Mouse (Mus musculus): ENCODE data around the gene Slc2a13. TPM values are rescaled to one million over a fixed set of nuclear protein-coding genes. Genes with fewer than 3 reads are reported as not detected.

Slc2a13 gene
- polyA plus RNA-seq, 1 experiment from 2014 or later, result 8.9 TPM

DNA sequence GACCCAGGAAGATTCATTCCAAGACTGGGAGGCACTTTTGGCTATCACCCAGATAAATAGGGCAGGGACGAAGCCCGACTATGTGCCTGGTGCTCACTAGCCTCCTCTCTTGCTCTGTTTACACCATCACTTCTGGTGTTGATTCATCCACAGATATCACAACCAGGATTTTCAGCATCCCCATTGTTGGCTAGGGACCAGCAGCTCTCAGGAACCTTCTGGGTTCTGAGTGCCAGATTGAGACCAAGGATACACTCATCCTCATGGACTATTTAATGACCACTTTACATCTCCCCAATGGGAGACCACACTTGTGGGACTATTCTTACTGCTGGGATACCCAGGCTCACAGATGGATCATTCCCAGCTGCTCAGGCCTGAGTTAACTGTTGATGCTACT, 46.2 kb downstream of the Slc2a13 start:
- H3K4me2 ChIP-seq (replicated peaks), result no peak overlapping the region
- no peaks in the 10 kb centered on the region for H3K27me3 ChIP-seq (ENCODE audit: control insufficient read depth, insufficient read depth, low read length)
- no peaks in the 10 kb centered on the region for H3K9me3 ChIP-seq (ENCODE audit: control insufficient read depth, low read length)
- H3K36me3 ChIP-seq (replicated peaks; ENCODE audit: control insufficient read depth, insufficient read depth), result no peaks in the 10 kb centered on the region
- no peak overlapping the region for H3K27ac ChIP-seq
- WGBS, result 90% methylated on average over 2 of the region's 2 CpGs
- peaks cover 5% of the 10 kb centered on the region for H3K4me1 ChIP-seq (replicated peaks; ENCODE audit: control insufficient read depth, insufficient read depth, low read length)
- H3K9ac ChIP-seq, result no peak overlapping the region
- ATAC-seq (ENCODE audit: low FRiP score), result no peak
- no peak for DNase-seq (ENCODE audit: low spot score)
- H3K4me3 ChIP-seq (replicated peaks; ENCODE audit: low read length), result no peak overlapping the region

DNA sequence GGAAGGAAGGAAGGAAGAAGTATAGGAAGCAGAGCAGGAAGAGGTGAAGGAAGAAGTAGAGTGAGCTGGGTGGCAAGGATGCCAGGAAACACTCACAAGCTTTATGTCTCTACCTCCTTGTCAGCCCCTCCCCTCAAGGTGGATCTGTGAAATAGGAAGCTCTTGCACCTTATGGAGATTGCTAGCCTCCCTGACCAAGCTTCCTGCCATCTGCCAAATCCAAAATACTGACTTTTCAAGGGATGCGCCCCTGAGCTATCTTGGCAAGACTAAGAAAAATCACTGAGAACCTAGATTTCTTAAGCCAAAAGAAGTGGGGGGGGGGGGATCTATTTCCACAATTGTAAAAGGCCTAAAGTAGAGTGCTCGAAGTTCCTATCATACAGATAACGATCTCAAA, 46.9 kb downstream of the Slc2a13 start:
- no peak overlapping the region for H3K4me2 ChIP-seq (replicated peaks)
- no peak overlapping the region for H3K9ac ChIP-seq
- no peaks in the 10 kb centered on the region for H3K9me3 ChIP-seq (ENCODE audit: control insufficient read depth, low read length)
- no peak overlapping the region for H3K27ac ChIP-seq
- no peaks in the 10 kb centered on the region for H3K27me3 ChIP-seq (ENCODE audit: control insufficient read depth, insufficient read depth, low read length)
- H3K4me1 ChIP-seq (replicated peaks; ENCODE audit: control insufficient read depth, insufficient read depth, low read length), result peaks cover 5% of the 10 kb centered on the region
- DNase-seq (ENCODE audit: low spot score) (no peak), ATAC-seq (ENCODE audit: low FRiP score) (no peak)
- H3K4me3 ChIP-seq (replicated peaks; ENCODE audit: low read length), result no peak overlapping the region
- WGBS, result 91% methylated on average over 3 of the region's 3 CpGs
- H3K36me3 ChIP-seq (replicated peaks; ENCODE audit: control insufficient read depth, insufficient read depth), result no peaks in the 10 kb centered on the region

DNA sequence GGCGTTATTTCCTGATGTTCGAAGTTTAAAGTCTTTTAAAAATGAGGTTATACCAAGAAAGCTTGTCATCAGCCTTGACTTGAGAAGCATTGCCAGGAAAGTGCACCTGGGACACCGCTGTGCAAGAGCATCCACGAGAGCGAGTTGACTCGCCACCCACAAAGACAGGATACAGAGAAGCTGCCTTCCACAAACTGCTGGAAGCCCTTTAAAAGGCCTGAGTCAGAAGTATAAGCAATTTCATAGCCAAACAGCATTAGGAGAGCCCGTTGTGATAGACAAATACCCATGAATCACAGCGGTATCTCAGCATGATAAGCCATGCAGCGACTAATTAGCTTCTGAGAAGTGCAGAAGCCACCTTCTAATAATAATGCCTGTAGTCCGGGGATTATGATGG, 48.6 kb downstream of the Slc2a13 start:
- H3K27ac ChIP-seq, result no peak overlapping the region
- no peak overlapping the region for H3K4me2 ChIP-seq (replicated peaks)
- DNase-seq (ENCODE audit: low spot score), result no peak

DNA sequence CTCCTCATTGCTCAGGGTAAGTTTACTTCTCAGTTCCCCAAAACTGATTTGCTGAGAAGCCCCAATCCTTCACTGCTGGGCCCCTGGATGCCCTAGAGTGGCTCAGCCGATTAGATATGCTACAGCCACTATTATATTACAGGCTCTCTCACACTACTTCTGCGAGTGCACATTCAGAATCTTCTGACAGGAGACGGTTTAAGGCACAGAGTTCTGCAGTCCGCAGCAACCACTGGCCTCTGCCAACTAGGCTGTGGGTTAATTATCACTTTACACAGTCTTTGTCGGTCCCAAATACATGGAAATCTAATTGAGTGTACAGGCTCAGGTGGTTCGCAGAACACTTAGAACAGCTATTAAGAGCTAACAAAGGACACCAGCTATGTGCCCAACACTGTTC, 69.8 kb downstream of the Slc2a13 start:
- WGBS, result 37% methylated on average over 6 of the region's 6 CpGs
- no peaks in the 10 kb centered on the region for H3K9me3 ChIP-seq (ENCODE audit: control insufficient read depth, low read length)
- H3K9ac ChIP-seq, result no peak overlapping the region
- H3K36me3 ChIP-seq (replicated peaks; ENCODE audit: control insufficient read depth, insufficient read depth), result no peaks in the 10 kb centered on the region
- no peak overlapping the region for H3K4me2 ChIP-seq (replicated peaks)
- peak overlapping the region; percentile 35; the same call in 1 of the 2 replicates for H3K27ac ChIP-seq
- DNase-seq (ENCODE audit: low spot score) (no peak), ATAC-seq (ENCODE audit: low FRiP score) (peak; percentile 46; the same call in 1 of the 2 replicates)
- 0 out of 2 replicates have a peak, but pooled peaks cover 12% of the 10 kb centered on the region for H3K4me1 ChIP-seq (replicated peaks; ENCODE audit: control insufficient read depth, insufficient read depth, low read length)
- no peak overlapping the region for H3K4me3 ChIP-seq (replicated peaks; ENCODE audit: low read length)
- H3K27me3 ChIP-seq (ENCODE audit: control insufficient read depth, insufficient read depth, low read length), result no peaks in the 10 kb centered on the region

More for the DNA sequence above, 48.6 kb downstream of the Slc2a13 start:
- ATAC-seq (ENCODE audit: low FRiP score), result no peak
- Histone ChIP-seq H3K4me3 (replicated peaks; ENCODE audit: low read length) (no peak overlapping the region), H3K4me1 (replicated peaks; ENCODE audit: control insufficient read depth, insufficient read depth, low read length) (peaks cover 5% of the 10 kb centered on the region), H3K27me3 (ENCODE audit: control insufficient read depth, insufficient read depth, low read length) (no peaks in the 10 kb centered on the region), H3K9me3 (ENCODE audit: control insufficient read depth, low read length) (no peaks in the 10 kb centered on the region), H3K36me3 (replicated peaks; ENCODE audit: control insufficient read depth, insufficient read depth) (no peaks in the 10 kb centered on the region), H3K9ac (no peak overlapping the region)
- 69% methylated on average over 10 of the region's 10 CpGs for WGBS

DNA sequence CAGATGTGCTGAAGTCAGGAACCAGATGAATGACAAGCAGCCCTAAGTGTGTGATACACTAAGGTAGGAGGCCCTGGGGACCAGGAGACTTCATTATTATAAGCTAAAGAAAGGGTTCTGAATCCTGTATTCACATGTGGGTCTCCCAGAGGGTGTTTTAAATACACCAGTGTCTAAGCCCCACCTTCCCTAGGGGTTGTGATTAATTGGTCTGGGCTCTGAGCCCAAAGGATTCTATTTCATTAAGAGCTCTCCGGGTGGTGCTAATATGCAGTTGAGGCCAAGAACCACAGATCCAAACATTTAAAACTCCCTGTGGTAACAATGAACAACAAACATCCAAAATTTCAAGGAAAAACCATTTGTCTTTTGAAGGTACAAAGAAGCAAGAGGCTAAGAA, 70.4 kb downstream of the Slc2a13 start:
- 43% methylated on average over 1 of the region's 1 CpGs for whole genome bisulfite sequencing
- Histone ChIP-seq H3K4me3 (replicated peaks; ENCODE audit: low read length) (no peak overlapping the region), H3K27me3 (ENCODE audit: control insufficient read depth, insufficient read depth, low read length) (no peaks in the 10 kb centered on the region), H3K4me2 (replicated peaks) (no peak overlapping the region), H3K4me1 (replicated peaks; ENCODE audit: control insufficient read depth, insufficient read depth, low read length) (0 out of 2 replicates have a peak, but pooled peaks cover 12% of the 10 kb centered on the region), H3K9me3 (ENCODE audit: control insufficient read depth, low read length) (no peaks in the 10 kb centered on the region), H3K36me3 (replicated peaks; ENCODE audit: control insufficient read depth, insufficient read depth) (no peaks in the 10 kb centered on the region), H3K27ac (peak overlapping the region; percentile 35; the same call in 1 of the 2 replicates), H3K9ac (no peak overlapping the region)
- ATAC-seq (ENCODE audit: low FRiP score), result peak; percentile 31; the same call in 1 of the 2 replicates
- DNase-seq (ENCODE audit: low spot score), result peak; percentile 70

DNA sequence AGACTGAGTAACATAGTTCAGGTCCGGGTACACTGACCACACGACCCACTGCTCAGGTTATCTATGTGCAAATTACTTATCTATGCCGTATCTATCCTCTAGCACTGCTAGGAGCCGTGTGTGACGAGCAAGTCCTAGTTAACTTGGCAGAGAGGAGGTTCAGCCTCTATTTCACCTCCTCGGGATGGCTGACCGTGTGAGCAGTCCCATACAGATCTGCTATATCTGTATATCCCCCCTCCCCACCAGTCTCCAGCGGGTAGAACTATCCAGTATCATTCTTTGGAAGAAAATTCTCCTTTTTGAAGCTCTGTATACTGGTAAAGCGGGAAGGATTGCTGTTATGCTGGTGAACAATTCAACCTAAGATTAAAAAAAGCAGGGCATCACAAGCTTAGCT, 70.8 kb downstream of the Slc2a13 start:
- DNase-seq (ENCODE audit: low spot score), result no peak
- 83% methylated on average over 9 of the region's 9 CpGs for WGBS
- no peaks in the 10 kb centered on the region for H3K36me3 ChIP-seq (replicated peaks; ENCODE audit: control insufficient read depth, insufficient read depth)
- H3K4me2 ChIP-seq (replicated peaks), result no peak overlapping the region
- no peaks in the 10 kb centered on the region for H3K9me3 ChIP-seq (ENCODE audit: control insufficient read depth, low read length)
- ATAC-seq (ENCODE audit: low FRiP score), result no peak; the same call in 1 of the 2 replicates
- H3K27me3 ChIP-seq (ENCODE audit: control insufficient read depth, insufficient read depth, low read length), result no peaks in the 10 kb centered on the region
- no peak overlapping the region for H3K9ac ChIP-seq
- 0 out of 2 replicates have a peak, but pooled peaks cover 12% of the 10 kb centered on the region for H3K4me1 ChIP-seq (replicated peaks; ENCODE audit: control insufficient read depth, insufficient read depth, low read length)
- H3K27ac ChIP-seq, result peak overlapping the region; percentile 6; the same call in 1 of the 2 replicates
- no peak overlapping the region for H3K4me3 ChIP-seq (replicated peaks; ENCODE audit: low read length)

DNA sequence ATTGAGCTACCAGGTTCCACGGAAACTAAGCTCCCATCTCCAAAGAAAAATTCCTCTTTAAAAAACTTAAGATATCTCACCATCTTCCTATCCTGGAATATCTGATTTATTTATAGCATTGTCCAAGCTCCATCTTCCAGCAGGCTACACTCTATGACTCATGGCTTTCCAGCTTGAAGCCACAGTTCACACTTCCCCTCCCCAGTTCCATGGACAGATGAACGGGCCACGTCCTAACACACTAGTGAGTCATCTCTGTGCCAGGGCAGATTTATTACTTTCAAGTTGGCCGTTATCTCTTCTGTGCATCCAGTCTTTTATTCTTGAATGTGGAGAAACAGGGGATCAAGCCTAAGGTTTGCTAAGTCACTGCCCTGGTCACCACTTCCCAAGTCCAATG, 78.0 kb downstream of the Slc2a13 start:
- Histone ChIP-seq H3K36me3 (replicated peaks; ENCODE audit: control insufficient read depth, insufficient read depth) (no peaks in the 10 kb centered on the region), H3K4me3 (replicated peaks; ENCODE audit: low read length) (no peak overlapping the region), H3K27ac (no peak overlapping the region), H3K9me3 (ENCODE audit: control insufficient read depth, low read length) (no peaks in the 10 kb centered on the region), H3K4me2 (replicated peaks) (no peak overlapping the region), H3K9ac (no peak overlapping the region), H3K27me3 (ENCODE audit: control insufficient read depth, insufficient read depth, low read length) (no peaks in the 10 kb centered on the region), H3K4me1 (replicated peaks; ENCODE audit: control insufficient read depth, insufficient read depth, low read length) (no peaks in the 10 kb centered on the region)
- no peak for ATAC-seq (ENCODE audit: low FRiP score)
- WGBS, result 96% methylated on average over 4 of the region's 4 CpGs
- no peak for DNase-seq (ENCODE audit: low spot score)

DNA sequence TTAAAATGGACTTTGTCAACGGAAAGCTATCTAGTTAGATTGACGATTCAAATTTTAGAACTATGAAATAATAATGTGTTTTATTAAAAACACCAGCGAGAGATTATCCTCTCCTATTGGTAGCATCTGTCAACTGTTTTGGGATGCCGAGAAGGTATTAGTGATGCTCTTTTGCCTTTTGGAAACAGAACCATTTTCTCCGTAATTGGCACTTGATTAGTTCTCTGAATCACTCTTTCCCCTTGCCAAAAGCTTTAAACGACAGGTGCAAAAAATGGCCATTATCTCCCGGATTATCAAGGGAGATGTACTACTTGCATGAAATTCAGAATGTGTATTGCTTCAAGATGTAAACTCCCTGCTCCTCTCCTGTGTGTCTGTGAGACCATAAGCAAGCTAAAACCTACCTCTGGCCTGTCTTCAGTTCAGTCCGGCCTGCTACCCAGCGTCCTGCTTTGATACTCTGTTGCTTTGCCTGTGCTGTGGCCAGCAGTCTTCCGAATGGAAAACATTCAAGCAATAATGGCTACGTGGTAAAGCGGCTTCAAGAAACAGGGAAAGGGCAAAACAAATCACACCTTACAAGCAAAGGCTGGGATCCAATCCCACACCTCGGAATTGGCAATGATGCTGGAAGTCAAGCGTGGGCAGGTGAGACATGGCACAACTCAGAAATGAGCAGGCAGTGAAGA, 93.0 kb downstream of the Slc2a13 start:
- no peaks in the 10 kb centered on the region for H3K4me1 ChIP-seq (replicated peaks; ENCODE audit: control insufficient read depth, insufficient read depth, low read length)
- peaks cover 20% of the 10 kb centered on the region for H3K9me3 ChIP-seq (ENCODE audit: control insufficient read depth, low read length)
- H3K27ac ChIP-seq, result no peak overlapping the region
- H3K36me3 ChIP-seq (replicated peaks; ENCODE audit: control insufficient read depth, insufficient read depth), result no peaks in the 10 kb centered on the region
- H3K4me3 ChIP-seq (replicated peaks; ENCODE audit: low read length), result no peak overlapping the region
- no peak overlapping the region for H3K4me2 ChIP-seq (replicated peaks)
- DNase-seq (ENCODE audit: low spot score) (no peak), ATAC-seq (ENCODE audit: low FRiP score) (no peak)
- H3K9ac ChIP-seq, result no peak overlapping the region
- no peaks in the 10 kb centered on the region for H3K27me3 ChIP-seq (ENCODE audit: control insufficient read depth, insufficient read depth, low read length)
- WGBS, result 88% methylated on average over 14 of the region's 14 CpGs

DNA sequence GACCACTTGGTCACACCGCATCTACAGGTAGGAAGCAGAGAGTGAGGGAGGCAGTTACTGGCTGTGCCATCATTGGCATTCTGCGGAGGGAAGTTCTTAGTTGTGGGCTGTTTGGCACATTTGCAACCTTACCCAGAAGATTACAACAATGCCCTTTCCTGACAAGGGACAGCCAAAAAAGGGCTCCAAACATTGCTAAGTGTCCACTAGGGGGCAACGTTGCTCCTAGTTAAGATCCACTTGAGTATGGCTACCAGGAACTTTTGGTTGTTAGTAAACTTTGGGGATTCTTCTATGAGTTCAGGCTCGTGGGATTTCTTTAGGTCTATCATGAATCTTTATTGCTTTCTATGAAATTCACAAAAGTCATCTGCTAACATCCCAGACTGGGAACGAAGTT, 95.3 kb downstream of the Slc2a13 start:
- peak; percentile 78 for DNase-seq (ENCODE audit: low spot score)
- no peaks in the 10 kb centered on the region for H3K4me1 ChIP-seq (replicated peaks; ENCODE audit: control insufficient read depth, insufficient read depth, low read length)
- peaks cover 17% of the 10 kb centered on the region; the same call in 1 of the 2 replicates for H3K9me3 ChIP-seq (ENCODE audit: control insufficient read depth, low read length)
- H3K27ac ChIP-seq, result no peak overlapping the region
- no peak for ATAC-seq (ENCODE audit: low FRiP score)
- H3K4me2 ChIP-seq (replicated peaks), result no peak overlapping the region
- no peak overlapping the region for H3K9ac ChIP-seq
- no peaks in the 10 kb centered on the region for H3K27me3 ChIP-seq (ENCODE audit: control insufficient read depth, insufficient read depth, low read length)
- H3K36me3 ChIP-seq (replicated peaks; ENCODE audit: control insufficient read depth, insufficient read depth), result no peaks in the 10 kb centered on the region
- 44% methylated on average over 5 of the region's 5 CpGs for WGBS
- no peak overlapping the region for H3K4me3 ChIP-seq (replicated peaks; ENCODE audit: low read length)
